Mouse (Mus musculus): ENCODE measurements around the gene Oaz1. TPM values are rescaled to one million over a fixed set of nuclear protein-coding genes. Genes with fewer than 3 reads are reported as not detected.

The Oaz1 gene
- polyA plus RNA-seq, 1 experiment from 2014 or later: 1,885 TPM

DNA sequence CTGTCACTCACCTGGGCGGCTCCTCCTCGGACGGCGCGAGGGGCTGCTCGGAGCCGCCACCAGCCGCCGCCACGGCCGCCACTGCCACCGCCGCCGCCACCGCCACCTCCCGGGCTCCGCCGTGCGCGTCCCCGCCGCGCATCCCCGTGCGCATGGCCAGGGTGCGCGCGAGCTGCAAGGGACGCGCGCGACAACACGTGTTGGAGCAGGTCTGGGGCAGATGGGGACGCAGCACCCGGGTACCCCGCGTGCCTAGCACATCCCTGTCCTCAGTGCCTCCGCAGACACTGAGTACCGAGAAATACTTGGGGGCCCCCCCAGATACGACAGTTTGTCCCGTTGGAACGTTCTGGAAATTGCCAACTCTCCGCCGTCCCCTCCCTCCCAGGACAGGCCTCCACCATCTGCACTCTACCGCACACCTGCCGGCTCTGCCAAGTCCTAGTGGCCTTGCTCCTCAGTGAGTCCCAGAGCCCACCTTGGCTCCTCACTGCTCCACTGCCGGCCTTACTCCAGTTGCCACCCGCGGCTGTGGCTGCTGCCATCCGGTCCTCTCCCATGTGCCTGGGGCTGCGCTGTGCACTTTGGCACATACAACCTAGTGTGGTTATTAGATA, 17.6 kb downstream of the Oaz1 start, which contains the start of gene Lingo3:
TSS of gene Lingo3 (minus strand) at position 109 of the 617 bp plus-strand sequence.
- Histone ChIP-seq H3K27me3 (peaks cover 74% of the 10 kb centered on the region), H3K4me3 (peak within 1 kb of the TSS; percentile 51), H3K9ac (peak within 1 kb of the TSS; percentile 68), H3K27ac (no peak within 1 kb of the TSS), H3K9me3 (no peaks in the 10 kb centered on the region), H3K4me1 (peaks cover 12% of the 10 kb centered on the region), H3K36me3 (no peaks in the 10 kb centered on the region), H3K4me2 (replicated peaks) (peak within 1 kb of the TSS; percentile 88)
- 4% methylated on average over 51 of the region's 51 CpGs for WGBS
- 0 out of 2 replicates have a peak, but pooled peaks have one; percentile 21 for ATAC-seq (ENCODE audit: low FRiP score, low read depth)

DNA sequence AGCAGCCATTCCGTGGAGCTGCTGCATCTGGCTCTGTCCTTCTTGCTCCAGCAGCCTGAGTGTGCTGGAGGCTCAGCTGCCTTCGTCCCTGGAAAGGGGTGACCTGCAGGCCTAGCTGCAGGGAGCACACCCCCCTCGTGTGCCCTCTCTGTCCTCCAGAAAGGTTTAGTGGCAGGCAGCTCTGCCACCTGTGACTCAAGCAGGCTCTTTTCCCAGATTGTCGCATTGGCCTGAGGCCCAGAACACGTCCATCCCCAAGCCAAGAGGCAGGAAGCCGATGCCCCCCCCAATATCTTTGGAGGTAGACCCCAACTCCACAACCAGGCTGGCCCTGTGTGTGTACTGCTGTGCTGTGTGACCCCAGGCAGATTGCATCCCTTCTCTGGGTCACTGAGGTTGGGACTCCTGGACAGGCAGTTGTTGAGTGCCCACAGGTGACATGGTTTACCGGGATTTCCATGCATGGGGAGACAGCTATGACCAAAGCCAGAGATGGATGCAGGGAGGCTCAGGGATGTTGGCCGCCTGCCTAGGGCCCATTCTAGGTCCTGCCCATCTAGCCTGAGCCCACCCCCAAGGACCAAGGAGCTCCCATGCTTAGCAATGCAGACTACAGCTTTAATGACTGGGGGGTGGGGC, 18.7 kb downstream of the Oaz1 start:
- Histone ChIP-seq H3K4me1 (peaks cover 12% of the 10 kb centered on the region), H3K9me3 (no peaks in the 10 kb centered on the region), H3K27ac (no peak overlapping the region), H3K9ac (no peak overlapping the region), H3K36me3 (peaks cover 2% of the 10 kb centered on the region; the same call in 1 of the 2 replicates), H3K4me2 (replicated peaks) (no peak overlapping the region), H3K27me3 (peaks cover 66% of the 10 kb centered on the region), H3K4me3 (no peak overlapping the region)
- no peak for ATAC-seq (ENCODE audit: low FRiP score, low read depth)
- 59% methylated on average over 8 of the region's 8 CpGs for WGBS

DNA sequence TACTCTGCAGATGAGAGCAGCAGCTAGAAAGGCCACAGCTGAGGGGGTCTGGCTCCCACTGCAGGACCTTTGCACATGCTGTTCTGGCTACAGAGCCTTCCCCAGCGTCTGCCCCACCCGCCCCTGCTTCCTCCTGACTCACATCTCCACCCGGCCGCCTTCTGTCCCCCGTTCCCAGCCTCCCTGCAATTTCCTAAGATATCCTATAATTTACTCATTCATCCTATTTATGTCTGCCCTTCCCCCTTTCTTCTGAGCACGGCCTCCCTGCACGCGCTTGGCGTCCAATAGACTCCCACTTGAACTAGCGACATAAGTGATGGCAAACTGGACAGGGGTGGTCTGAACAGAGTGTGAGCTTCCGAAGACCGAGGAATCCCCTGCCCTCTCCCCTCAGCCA, 19.3 kb downstream of the Oaz1 start:
- H3K4me2 ChIP-seq (replicated peaks): no peak overlapping the region
- no peaks in the 10 kb centered on the region for H3K9me3 ChIP-seq
- H3K27me3 ChIP-seq: peaks cover 61% of the 10 kb centered on the region
- no peak for ATAC-seq (ENCODE audit: low FRiP score, low read depth)
- no peak overlapping the region for H3K27ac ChIP-seq
- 72% methylated on average over 12 of the region's 12 CpGs for WGBS
- H3K4me1 ChIP-seq: peaks cover 12% of the 10 kb centered on the region
- H3K9ac ChIP-seq: no peak overlapping the region
- H3K4me3 ChIP-seq: no peak overlapping the region
- H3K36me3 ChIP-seq: peaks cover 7% of the 10 kb centered on the region; the same call in 1 of the 2 replicates

DNA sequence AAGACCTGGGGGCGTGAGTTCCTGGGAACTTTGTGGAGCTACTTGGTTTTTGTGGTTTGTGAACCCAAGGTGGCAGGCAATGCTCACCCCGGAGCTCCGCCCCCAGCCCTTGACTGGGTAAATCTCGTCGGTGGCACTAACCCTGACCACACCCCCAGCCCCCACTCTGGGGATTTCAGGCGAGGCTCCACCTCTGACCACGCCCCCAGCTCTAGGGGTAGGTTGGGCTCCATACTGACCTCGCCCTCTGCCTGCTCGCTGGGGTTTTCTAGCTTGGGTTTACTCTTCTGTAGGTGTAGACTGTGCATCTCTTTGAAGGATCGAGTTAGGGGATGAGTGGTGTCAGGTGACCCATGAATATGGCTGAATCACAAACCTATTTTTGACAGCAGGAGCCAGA, 22.1 kb downstream of the Oaz1 start:
- H3K27ac ChIP-seq: no peak overlapping the region
- no peak overlapping the region for H3K4me2 ChIP-seq (replicated peaks)
- no peak overlapping the region for H3K4me3 ChIP-seq
- ATAC-seq (ENCODE audit: low FRiP score, low read depth): no peak
- H3K27me3 ChIP-seq: peaks cover 33% of the 10 kb centered on the region
- H3K4me1 ChIP-seq: peaks cover 14% of the 10 kb centered on the region
- peaks cover 31% of the 10 kb centered on the region for H3K36me3 ChIP-seq
- H3K9me3 ChIP-seq: no peaks in the 10 kb centered on the region
- 7% methylated on average over 10 of the region's 10 CpGs for WGBS
- H3K9ac ChIP-seq: no peak overlapping the region

DNA sequence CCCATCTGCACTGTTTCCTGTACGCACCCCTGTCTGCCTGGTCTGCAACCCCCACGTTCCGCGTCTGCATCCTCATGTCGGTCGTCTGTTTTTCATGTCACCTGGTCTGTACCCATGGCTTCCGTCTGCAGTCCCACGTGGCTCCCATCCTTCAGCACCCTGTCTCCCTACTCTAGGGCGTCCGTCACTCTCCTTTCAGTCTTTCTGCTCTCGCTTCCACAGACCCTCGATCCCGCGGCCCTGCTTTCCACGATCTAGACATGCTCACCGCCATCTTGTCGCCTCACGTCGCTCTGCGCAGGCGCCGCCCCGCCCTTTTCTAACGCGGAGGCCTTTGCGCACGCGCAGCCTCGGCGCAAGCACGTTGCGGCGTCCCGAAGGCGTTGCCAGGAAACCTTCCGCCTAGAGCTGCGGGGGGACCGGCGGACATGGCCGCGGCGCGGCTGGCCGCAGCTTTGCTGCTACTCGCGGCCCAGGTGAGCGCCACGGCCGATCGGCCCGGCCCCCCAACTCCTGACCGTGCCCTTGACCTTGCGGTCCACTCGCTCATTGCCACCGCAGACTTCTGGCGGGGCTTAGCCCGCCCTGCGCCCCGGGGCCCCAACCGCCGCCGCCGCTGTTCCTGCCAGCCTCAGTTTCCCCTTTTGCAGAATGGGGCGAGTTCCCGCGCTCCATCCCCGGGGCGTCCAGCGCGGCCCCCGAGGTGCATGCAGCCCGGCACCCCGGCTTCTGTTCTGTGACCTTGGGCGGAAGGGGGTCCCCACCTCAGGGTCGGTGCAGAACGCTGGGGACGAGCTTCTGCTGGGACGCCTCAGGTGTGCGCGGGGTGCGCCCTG, 28.7 kb downstream of the Oaz1 start, which contains the start of the genes Lsm7 and Sppl2b:
TSS of gene Lsm7 (minus strand) at position 297 of the 836 bp plus-strand sequence.
TSS of gene Sppl2b (plus strand) at position 363 of the 836 bp plus-strand sequence.
- no peaks in the 10 kb centered on the region for H3K27me3 ChIP-seq
- peak within 1 kb of the TSS; percentile 97 for H3K4me3 ChIP-seq
- ATAC-seq (ENCODE audit: low FRiP score, low read depth): peak; percentile 84
- WGBS: under 1% methylated on average over 75 of the region's 81 CpGs
- H3K4me1 ChIP-seq: peaks cover 35% of the 10 kb centered on the region
- peaks cover 30% of the 10 kb centered on the region for H3K36me3 ChIP-seq
- peak within 1 kb of the TSS; percentile 99 for H3K4me2 ChIP-seq (replicated peaks)
- H3K9ac ChIP-seq: peak within 1 kb of the TSS; percentile 94
- H3K27ac ChIP-seq: peak within 1 kb of the TSS; percentile 61; the same call in 1 of the 2 replicates
- H3K9me3 ChIP-seq: no peaks in the 10 kb centered on the region

DNA sequence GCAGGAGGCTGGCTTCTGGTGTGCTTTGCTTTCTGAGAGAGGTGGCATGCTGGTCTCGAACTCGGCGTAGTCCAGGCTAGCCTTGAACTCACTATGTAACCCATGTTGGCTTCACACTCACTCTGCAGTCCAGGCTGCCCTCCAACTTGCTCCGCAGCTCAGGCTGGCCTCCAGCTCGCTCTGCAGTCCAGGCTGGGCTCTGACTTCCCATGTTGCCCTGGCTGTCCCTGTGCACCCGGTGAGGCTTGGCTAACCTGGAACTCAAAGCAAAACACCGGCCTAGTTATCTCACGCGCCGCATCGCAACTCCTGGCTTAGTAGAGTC, 29.3 kb downstream of the Oaz1 start:
- H3K9me3 ChIP-seq: no peaks in the 10 kb centered on the region
- H3K4me2 ChIP-seq (replicated peaks): peak overlapping the region; percentile 99
- H3K4me3 ChIP-seq: peak overlapping the region; percentile 97
- no peak for ATAC-seq (ENCODE audit: low FRiP score, low read depth)
- H3K9ac ChIP-seq: peak overlapping the region; percentile 94
- peaks cover 35% of the 10 kb centered on the region for H3K4me1 ChIP-seq
- H3K27ac ChIP-seq: no peak overlapping the region
- peaks cover 25% of the 10 kb centered on the region for H3K36me3 ChIP-seq
- no peaks in the 10 kb centered on the region for H3K27me3 ChIP-seq
- WGBS: 19% methylated on average over 11 of the region's 11 CpGs

DNA sequence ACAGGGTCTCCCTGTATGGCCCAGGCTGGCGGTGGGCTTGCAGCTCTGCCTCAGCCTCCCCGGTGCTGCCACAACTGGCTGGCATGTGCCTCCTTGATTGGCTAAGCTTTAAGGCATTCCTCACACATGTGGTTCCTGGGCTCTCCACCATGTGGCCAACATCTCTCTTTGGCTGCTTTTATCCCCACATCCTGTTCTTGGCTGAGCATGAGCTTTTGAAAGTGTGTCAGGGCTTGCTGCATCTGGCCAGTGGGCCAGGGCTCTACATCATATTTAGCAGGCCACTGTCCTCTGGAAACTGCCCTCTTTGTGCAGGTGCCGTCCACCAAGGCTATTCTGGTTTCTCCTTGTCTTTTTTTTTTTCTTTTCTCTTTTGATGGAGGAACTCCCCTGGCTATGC, 29.8 kb downstream of the Oaz1 start:
- H3K9ac ChIP-seq: peak overlapping the region; percentile 94

DNA sequence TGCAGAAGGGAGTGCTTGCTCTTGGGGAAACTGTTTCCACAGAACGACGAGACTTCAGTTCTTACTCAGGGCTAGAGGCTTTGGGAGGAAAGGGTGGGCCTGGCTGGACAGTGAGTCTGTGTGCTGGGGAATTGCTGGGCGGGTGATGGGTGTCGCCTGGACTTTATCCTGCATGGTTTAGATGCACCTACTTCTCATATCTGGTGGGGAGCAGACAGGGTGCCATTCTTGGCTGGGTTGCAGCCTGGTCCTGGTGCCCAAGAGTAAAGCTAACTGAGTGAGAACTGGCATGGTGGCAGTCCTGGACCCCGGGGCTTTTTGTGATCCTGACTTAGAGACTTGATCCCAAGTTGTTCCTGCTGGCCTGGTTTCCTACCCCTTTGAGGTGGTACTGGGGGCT, 30.5 kb downstream of the Oaz1 start:
- H3K9ac ChIP-seq: peak overlapping the region; percentile 94; the same call in 1 of the 2 replicates
- H3K4me2 ChIP-seq (replicated peaks): peak overlapping the region; percentile 99; the same call in 1 of the 2 replicates
- H3K27ac ChIP-seq: no peak overlapping the region
- H3K9me3 ChIP-seq: no peaks in the 10 kb centered on the region
- no peaks in the 10 kb centered on the region for H3K27me3 ChIP-seq
- H3K4me3 ChIP-seq: no peak overlapping the region; the same call in 1 of the 2 replicates
- 83% methylated on average over 5 of the region's 5 CpGs for WGBS
- no peak for ATAC-seq (ENCODE audit: low FRiP score, low read depth)
- peaks cover 21% of the 10 kb centered on the region for H3K36me3 ChIP-seq
- peaks cover 35% of the 10 kb centered on the region for H3K4me1 ChIP-seq

More for the DNA sequence above, 29.8 kb downstream of the Oaz1 start:
- peak overlapping the region; percentile 97 for H3K4me3 ChIP-seq
- peaks cover 21% of the 10 kb centered on the region for H3K36me3 ChIP-seq
- WGBS: 47% methylated on average over 3 of the region's 3 CpGs
- H3K9me3 ChIP-seq: no peaks in the 10 kb centered on the region
- no peaks in the 10 kb centered on the region for H3K27me3 ChIP-seq
- H3K27ac ChIP-seq: no peak overlapping the region
- ATAC-seq (ENCODE audit: low FRiP score, low read depth): no peak
- peak overlapping the region; percentile 99 for H3K4me2 ChIP-seq (replicated peaks)
- H3K4me1 ChIP-seq: peaks cover 35% of the 10 kb centered on the region

DNA sequence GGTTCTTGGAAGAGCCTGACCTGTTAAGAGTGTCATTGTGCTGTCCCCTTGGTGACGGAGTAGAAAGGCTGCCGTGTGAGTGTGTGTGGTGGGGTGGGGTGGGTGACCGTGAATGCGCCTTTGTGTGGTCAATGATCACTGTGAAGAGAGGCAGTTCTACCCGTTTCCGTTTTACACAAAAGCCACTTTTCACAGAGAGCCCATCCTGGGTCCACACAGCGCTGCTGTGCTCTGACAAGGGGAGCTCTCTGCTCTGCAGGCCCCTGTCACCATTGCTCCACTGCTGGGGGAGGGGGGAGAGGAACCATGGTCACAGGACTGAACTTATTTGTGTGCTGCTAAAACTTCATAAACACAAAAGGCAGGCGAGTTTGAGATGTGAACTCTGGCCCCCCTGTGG, 30.9 kb downstream of the Oaz1 start:
- peaks cover 20% of the 10 kb centered on the region for H3K36me3 ChIP-seq
- no peak overlapping the region for H3K4me3 ChIP-seq
- ATAC-seq (ENCODE audit: low FRiP score, low read depth): no peak
- H3K4me2 ChIP-seq (replicated peaks): peak overlapping the region; percentile 99; the same call in 1 of the 2 replicates
- peak overlapping the region; percentile 36; the same call in 1 of the 2 replicates for H3K9ac ChIP-seq
- no peaks in the 10 kb centered on the region for H3K9me3 ChIP-seq
- no peak overlapping the region for H3K27ac ChIP-seq
- H3K27me3 ChIP-seq: no peaks in the 10 kb centered on the region
- peaks cover 35% of the 10 kb centered on the region for H3K4me1 ChIP-seq
- 75% methylated on average over 8 of the region's 8 CpGs for WGBS

DNA sequence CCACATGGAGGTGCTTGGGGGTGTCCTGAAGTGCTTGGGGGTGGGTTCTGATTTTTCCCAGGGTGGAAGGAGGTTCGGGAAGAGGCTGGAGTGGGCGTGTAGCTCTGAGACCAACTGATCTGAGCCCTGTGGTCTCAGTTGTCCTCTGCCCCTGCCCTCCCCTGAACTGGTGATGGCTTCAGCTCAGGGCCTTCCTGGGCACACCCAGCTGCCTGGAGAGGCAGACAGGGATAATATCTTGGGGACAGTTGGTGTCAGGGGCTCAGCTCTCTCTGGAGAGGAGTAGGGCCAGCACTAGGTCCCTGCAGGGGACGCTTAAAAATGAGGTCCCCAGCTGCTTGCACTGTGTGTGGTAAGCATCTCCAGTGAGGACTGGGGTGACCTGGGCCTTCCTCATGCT, 31.4 kb downstream of the Oaz1 start:
- no peak overlapping the region for H3K4me3 ChIP-seq
- H3K9ac ChIP-seq: peak overlapping the region; percentile 36; the same call in 1 of the 2 replicates
- no peaks in the 10 kb centered on the region for H3K27me3 ChIP-seq
- no peaks in the 10 kb centered on the region for H3K9me3 ChIP-seq
- WGBS: 52% methylated on average over 3 of the region's 3 CpGs
- peaks cover 35% of the 10 kb centered on the region for H3K4me1 ChIP-seq
- no peak overlapping the region; the same call in 1 of the 2 replicates for H3K27ac ChIP-seq
- no peak overlapping the region for H3K4me2 ChIP-seq (replicated peaks)
- no peak for ATAC-seq (ENCODE audit: low FRiP score, low read depth)
- H3K36me3 ChIP-seq: peaks cover 22% of the 10 kb centered on the region

DNA sequence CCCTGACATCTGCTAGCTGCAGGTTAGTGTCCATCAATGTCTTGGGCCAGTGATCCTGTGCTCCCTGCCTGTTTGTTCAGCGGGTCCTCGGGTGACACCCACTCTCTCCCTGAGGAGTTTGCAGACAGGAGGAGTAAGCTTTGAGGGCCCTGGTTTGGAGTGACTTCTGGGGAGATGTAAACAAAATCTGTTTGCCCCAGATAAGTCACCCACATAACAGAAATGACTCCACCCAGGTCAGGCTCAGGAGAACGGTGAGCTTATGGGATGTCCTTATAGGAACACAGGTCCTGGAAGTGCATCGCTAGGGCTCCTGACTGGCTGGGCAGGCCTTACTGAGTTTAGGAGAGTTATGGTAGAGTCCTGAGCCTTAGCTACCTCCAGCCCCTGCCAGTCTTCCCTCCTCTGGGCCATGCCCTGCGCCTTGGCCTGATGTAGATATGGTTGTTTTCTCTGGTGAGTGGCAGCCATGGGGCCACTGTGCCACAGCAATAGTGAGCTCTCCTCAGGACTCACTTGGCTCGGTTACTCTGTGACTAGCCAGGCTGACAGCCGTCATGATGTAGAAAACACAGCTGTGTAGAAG, 32.0 kb downstream of the Oaz1 start:
- no peak for ATAC-seq (ENCODE audit: low FRiP score, low read depth)
- H3K27me3 ChIP-seq: no peaks in the 10 kb centered on the region
- peak overlapping the region; percentile 32 for H3K9ac ChIP-seq
- no peak overlapping the region; the same call in 1 of the 2 replicates for H3K27ac ChIP-seq
- H3K4me3 ChIP-seq: no peak overlapping the region
- 86% methylated on average over 7 of the region's 7 CpGs for WGBS
- no peaks in the 10 kb centered on the region for H3K9me3 ChIP-seq
- peaks cover 23% of the 10 kb centered on the region for H3K36me3 ChIP-seq
- peaks cover 32% of the 10 kb centered on the region for H3K4me1 ChIP-seq
- no peak overlapping the region for H3K4me2 ChIP-seq (replicated peaks)

Data from limb, embryonic 13.5 days (tissue).